Comparison of ENCODE assay signal across 7 mouse cellular contexts in the genomic region with DNA sequence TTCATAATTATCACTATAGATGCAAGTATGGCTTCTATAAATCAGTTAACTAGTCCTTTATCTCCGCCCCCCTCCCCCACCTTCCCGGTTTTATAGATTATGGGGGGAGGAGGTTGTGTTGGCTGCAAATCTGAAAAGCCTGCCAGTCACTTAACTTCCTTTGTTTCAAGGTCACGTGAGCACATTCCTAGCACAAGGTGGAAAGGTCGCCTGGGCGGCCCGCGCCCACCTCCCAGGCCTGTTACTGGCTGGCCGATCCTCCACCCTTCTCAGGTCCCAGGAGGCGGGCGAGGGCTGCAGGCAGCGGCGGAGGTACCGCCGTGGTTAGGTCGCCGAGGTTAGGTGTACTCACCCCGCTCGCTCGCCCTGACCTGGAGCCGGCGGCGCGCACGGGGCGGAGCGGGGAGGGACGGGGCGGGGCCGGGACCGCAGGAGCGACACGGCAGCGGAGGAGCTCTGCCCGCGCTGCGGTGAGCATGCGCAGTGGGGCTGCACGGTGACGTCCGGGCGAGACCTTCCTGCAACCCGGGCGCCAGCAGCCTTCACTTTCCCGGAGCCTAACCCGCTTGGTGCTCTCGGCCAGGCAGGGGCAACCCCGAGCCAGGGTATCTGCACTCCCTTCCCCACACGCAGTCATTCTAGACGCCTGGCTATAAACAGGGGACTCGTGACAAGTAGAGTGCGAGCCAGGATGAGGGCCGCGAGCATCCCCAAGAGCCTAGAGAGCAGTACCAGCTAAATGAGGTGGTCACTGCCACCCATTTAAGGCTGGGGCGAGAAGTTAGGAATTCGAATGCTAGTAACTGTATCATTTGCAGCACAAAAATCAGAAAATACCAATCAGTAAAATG. TPM values are rescaled to one million over a fixed set of nuclear protein-coding genes. Genes with fewer than 3 reads are reported as not detected.
A peak's percentile ranks its signal among the peaks of the same experiment; 100 is the strongest.
DNase-seq lines count a peak whose midpoint lies in the region; ATAC-seq lines count a peak whose summit lies in the region.

Atg10 (minus strand) TSS at position 382 of the 851 bp plus-strand sequence.

- intact Hi-C loops in gastrocnemius, postnatal 36 days (cut with DNase I): no loop called here
- intact Hi-C loops in left cerebral cortex, postnatal 36 days (cut with DNase I): loop anchor here (1.0 to 5.0 kb wide), 2 partner anchors 143 to 236 kb away; partner anchors contain the start of gene Ssbp2

- DNase-seq in adrenal gland, adult 2 months: peak; percentile 96
- DNase-seq in embryo, embryonic 11.5 days (ENCODE audit: low read depth, low spot score): peak; percentile 88
- peak; percentile 87 to 88 for DNase-seq in gastrocnemius, postnatal 36 days
- DNase-seq in left cerebral cortex, postnatal 36 days (ENCODE audit: low spot score in 2 of 2): peak; percentile 90 to 94
- DNase-seq in midbrain, embryonic 11.5 days (ENCODE audit: low spot score, missing footprints): peak; percentile 99
- DNase-seq in skeletal muscle tissue, adult 2 months (ENCODE audit: low read depth, low spot score): peak; percentile 94

- peak; percentile 98 for ATAC-seq in intestine, embryonic 16.5 days
- peak; percentile 98 for ATAC-seq in midbrain, embryonic 11.5 days (ENCODE audit: low FRiP score)

- peak within 1 kb of the TSS; percentile 62 for H3K4me2 ChIP-seq in intestine, embryonic 16.5 days (ENCODE audit: low read depth, low read length)
- H3K4me2 ChIP-seq in midbrain, embryonic 11.5 days: peak within 1 kb of the TSS; percentile 54

- H3K36me3 ChIP-seq in intestine, embryonic 16.5 days (ENCODE audit: control insufficient read depth, insufficient read depth, low read length): no peaks in the 10 kb centered on the region
- no peaks in the 10 kb centered on the region for H3K36me3 ChIP-seq in midbrain, embryonic 11.5 days (ENCODE audit: control insufficient read depth, insufficient read depth, low read length)

- peaks cover 3% of the 10 kb centered on the region; the same call in 1 of the 2 replicates for H3K4me1 ChIP-seq in intestine, embryonic 16.5 days (ENCODE audit: control insufficient read depth, insufficient read depth, low read length)
- H3K4me1 ChIP-seq in midbrain, embryonic 11.5 days (ENCODE audit: control insufficient read depth, insufficient read depth, low read length): peaks cover 3% of the 10 kb centered on the region; the same call in 1 of the 2 replicates

- peak within 1 kb of the TSS; percentile 86 for H3K27ac ChIP-seq in intestine, embryonic 16.5 days (ENCODE audit: low read length)
- H3K27ac ChIP-seq in midbrain, embryonic 11.5 days (ENCODE audit: low read depth, low read length): peak within 1 kb of the TSS; percentile 67

- WGBS in intestine, embryonic 16.5 days: under 1% methylated on average over 50 of the region's 55 CpGs
- 1% methylated on average over 55 of the region's 55 CpGs for WGBS in midbrain, embryonic 11.5 days

- H3K9ac ChIP-seq in intestine, embryonic 16.5 days (ENCODE audit: low read depth, low read length): peak within 1 kb of the TSS; percentile 80
- peak within 1 kb of the TSS; percentile 74 for H3K9ac ChIP-seq in midbrain, embryonic 11.5 days (ENCODE audit: low read length)

- peak within 1 kb of the TSS; percentile 62 for H3K4me3 ChIP-seq in intestine, embryonic 16.5 days (ENCODE audit: low read length)
- peak within 1 kb of the TSS; percentile 56 for H3K4me3 ChIP-seq in midbrain, embryonic 11.5 days (ENCODE audit: low read depth, low read length)

- no peaks in the 10 kb centered on the region for H3K27me3 ChIP-seq in intestine, embryonic 16.5 days (replicated peaks; ENCODE audit: control insufficient read depth, insufficient read depth, low read length)
- H3K27me3 ChIP-seq in midbrain, embryonic 11.5 days (ENCODE audit: control insufficient read depth, insufficient read depth, low read length): no peaks in the 10 kb centered on the region

- H3K9me3 ChIP-seq in intestine, embryonic 16.5 days (ENCODE audit: control insufficient read depth, low read length): no peaks in the 10 kb centered on the region
- H3K9me3 ChIP-seq in midbrain, embryonic 11.5 days (ENCODE audit: control insufficient read depth, low read length): no peaks in the 10 kb centered on the region

RNA-seq across cellular contexts. Expression of gene Atg10, which starts in this region (rescaled TPM):
- total RNA-seq in adrenal gland, adult 2 months (2021): 10 to 100 TPM; 17.7 to 20.2 TPM
- polyA plus RNA-seq in adrenal gland, adult 2 months (2012; rRNA removed): 0.37 and 0.52 TPM in 2 replicates
- total RNA-seq in gastrocnemius, postnatal 36 days (2021): 10 to 100 TPM in 1 of 2 experiments, 1 to 10 TPM in 1; 7.9 to 11.1 TPM
- polyA plus RNA-seq in intestine, embryonic 16.5 days (2015; fragmentation: Nextera tagmentation; extraction: Ambion mirVana): 16.8 and 17.4 TPM in 2 replicates
- 10 to 100 TPM; 13.3 to 19.1 TPM for total RNA-seq in left cerebral cortex, postnatal 36 days (2021)
- 13.7 and 14.7 TPM in 2 replicates for polyA plus RNA-seq in midbrain, embryonic 11.5 days (2014; fragmentation: Nextera tagmentation; extraction: Ambion mirVana)

Comparison
In these comparisons a context has a peak if more than half of its experiments do, and no peak if none do; other contexts are left out.
1. Peak in every context shown above with its lines: DNase-seq, ATAC-seq, H3K4me3 ChIP-seq and H3K27ac ChIP-seq.